Mouse (Mus musculus) C2C12 (cell line): Measurements from ENCODE around the gene Spata16. TPM values are rescaled to one million over a fixed set of nuclear protein-coding genes. Genes with fewer than 3 reads are reported as not detected.

Experiments
- H3K27me3 ChIP-seq: one replicate; pipeline ENCODE4 v1.6.1; 2011; ENCODE audit not compliant: control insufficient read depth, insufficient read depth, insufficient read length
- H3K36me3 ChIP-seq: one replicate; pipeline ENCODE4 v1.6.1; 2011; ENCODE audit not compliant: control insufficient read depth, insufficient read depth
- H3K4me3 ChIP-seq: one replicate; pipeline ENCODE4 v1.5.1; 2011; ENCODE audit warnings: mild to moderate bottlenecking, control low read depth; ENCODE audit not compliant: poor library complexity, insufficient read depth, severe bottlenecking
- H3K79me2 ChIP-seq: one replicate; pipeline ENCODE4 v1.6.1; 2011; ENCODE audit not compliant: control insufficient read depth, insufficient read depth
- H3K79me3 ChIP-seq: one replicate; pipeline ENCODE4 v1.6.1; 2011; ENCODE audit warnings: low read depth, control low read depth
- H3ac ChIP-seq: one replicate; pipeline ENCODE3; 2011; ENCODE audit warnings: low read depth; ENCODE audit not compliant: control insufficient read depth, insufficient read length
- CEBPB ChIP-seq: IDR thresholded peaks from one replicate; pipeline ENCODE4 v1.6.1; 2011; ENCODE audit warnings: low read depth, mild to moderate bottlenecking, control low read depth, moderate library complexity
- CTCF ChIP-seq: IDR thresholded peaks from one replicate; pipeline ENCODE4 v1.5.1; 2011; ENCODE audit not compliant: control insufficient read depth, insufficient read depth, insufficient read length
- FOSL1 ChIP-seq: IDR thresholded peaks from one replicate; pipeline ENCODE4 v1.8.0; 2011; ENCODE audit warnings: mild to moderate bottlenecking, low read length; ENCODE audit not compliant: poor library complexity, insufficient read depth, severe bottlenecking
- MAX ChIP-seq: IDR thresholded peaks from one replicate; pipeline ENCODE4 v1.6.1; 2011; ENCODE audit warnings: mild to moderate bottlenecking, control low read depth
- MYOD1 ChIP-seq: IDR thresholded peaks from one replicate; pipeline ENCODE4 v1.6.1; 2011; ENCODE audit warnings: low read depth; ENCODE audit not compliant: control insufficient read depth, insufficient read length
- MYOG ChIP-seq: IDR thresholded peaks from one replicate; pipeline ENCODE4 v1.6.1; 2011; ENCODE audit not compliant: control insufficient read depth, insufficient read length; ENCODE audit errors: extremely low read depth
- USF1 ChIP-seq: IDR thresholded peaks from one replicate; pipeline ENCODE4 v1.6.1; 2011; ENCODE audit warnings: low read depth, mild to moderate bottlenecking, control low read depth, moderate library complexity
- polyA plus RNA-seq: library from polyadenylated mRNA; unstranded; fragments of >200 nt; fragmentation: generic; extraction: Trizol; gene quantifications from one replicate; pipeline ENCODE4 v1.2.1, GENCODE M21; 2012; ENCODE audit warnings: missing spikeins

The Spata16 gene
- polyA plus RNA-seq, 1 experiment = not detected

DNA sequence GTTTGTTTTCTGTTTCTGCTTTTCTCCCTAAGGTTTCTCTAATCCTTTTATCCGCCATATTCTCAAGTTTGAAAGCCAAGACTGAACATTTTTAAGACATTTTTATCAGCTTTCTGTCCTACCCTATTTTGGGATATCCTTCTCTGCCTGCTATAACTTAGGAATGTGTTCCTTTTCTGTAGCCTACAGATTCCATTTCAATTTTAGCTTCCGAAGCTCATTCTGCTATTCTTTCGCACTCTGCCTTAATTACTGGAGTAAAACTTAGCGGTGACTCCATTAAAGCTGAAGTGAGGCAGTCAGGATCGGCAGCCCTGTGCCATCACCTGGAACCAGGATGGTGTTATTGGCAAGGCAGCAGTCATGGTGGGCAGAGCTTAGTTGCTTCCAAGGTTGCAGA, 178.3 kb downstream of the Spata16 start:
- Histone ChIP-seq H3K79me3 (no peaks in the 10 kb centered on the region), H3K4me3 (no peak overlapping the region), H3ac (no peak overlapping the region), H3K79me2 (no peaks in the 10 kb centered on the region), H3K36me3 (no peaks in the 10 kb centered on the region), H3K27me3 (no peaks in the 10 kb centered on the region)
- TF ChIP-seq MYOG (no peak), MYOD1 (no peak), USF1 (no peak), FOSL1 (no peak), MAX (no peak), CEBPB (no peak), CTCF (no peak)

DNA sequence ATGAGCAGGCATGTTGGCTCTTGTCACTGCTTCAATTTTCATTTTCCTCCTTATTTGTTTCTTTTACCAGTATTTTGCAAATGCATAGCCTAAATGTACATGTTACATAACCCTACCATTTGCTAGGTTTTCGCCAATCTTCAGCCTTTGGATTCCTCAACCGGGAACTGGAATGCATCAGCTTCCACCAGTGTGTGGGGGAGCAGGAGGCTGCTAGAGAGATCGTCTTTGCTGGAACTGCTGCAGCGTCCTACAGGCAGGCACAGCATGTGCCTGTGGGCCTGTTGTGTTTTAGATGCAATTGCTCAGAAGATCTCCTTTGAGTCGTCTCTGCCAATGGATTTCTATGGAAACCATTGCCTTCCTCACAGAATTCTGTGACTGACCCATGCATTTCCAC, 182.0 kb downstream of the Spata16 start:
- H3K36me3 ChIP-seq = no peaks in the 10 kb centered on the region
- TF ChIP-seq MYOD1 (no peak), FOSL1 (no peak), CEBPB (no peak), USF1 (no peak), MYOG (no peak), CTCF (no peak), MAX (no peak)
- no peaks in the 10 kb centered on the region for H3K27me3 ChIP-seq
- H3K79me2 ChIP-seq = no peaks in the 10 kb centered on the region
- H3K79me3 ChIP-seq = no peaks in the 10 kb centered on the region
- no peak overlapping the region for H3K4me3 ChIP-seq
- H3ac ChIP-seq = no peak overlapping the region

DNA sequence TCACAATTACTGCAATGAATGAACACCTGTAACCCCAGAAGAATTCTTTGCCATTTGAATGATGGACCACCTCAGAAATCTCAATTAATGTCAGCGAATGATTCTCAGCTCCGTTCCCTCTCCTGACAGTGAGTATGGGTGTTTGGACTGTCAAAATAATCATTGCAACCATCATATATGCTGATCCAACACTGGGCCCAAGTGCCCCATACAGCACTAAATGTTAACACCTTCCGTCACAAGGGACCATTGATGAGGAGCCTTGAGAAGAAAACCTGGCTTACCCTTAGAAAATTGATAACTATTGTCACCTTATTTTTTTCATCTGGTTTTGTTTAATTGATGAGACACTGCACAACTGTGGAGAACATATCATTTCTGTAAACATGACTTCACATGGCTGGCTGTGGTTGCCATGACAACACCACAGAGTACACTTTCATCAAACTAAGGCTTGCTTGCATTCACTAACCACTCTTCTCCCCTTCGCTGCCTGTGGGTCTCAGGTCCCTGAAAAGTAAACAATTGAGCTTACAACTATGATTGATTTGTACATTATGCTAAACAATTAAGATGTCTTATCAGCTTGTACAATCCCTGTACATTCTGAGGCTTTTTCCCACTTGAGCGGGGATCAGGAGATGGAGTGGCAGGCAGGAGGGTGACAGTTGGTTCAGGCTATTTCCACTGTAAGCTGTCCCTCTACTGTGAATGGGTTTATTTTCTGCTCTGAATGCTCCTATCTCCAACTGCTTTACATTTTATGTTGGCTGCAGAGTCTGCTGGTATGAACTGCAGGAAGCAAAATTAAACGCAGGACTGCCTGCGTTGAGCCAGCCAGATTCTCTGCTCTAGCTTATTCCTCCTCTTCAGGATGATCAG, 189.8 kb downstream of the Spata16 start:
- no peak overlapping the region for H3K4me3 ChIP-seq
- no peaks in the 10 kb centered on the region for H3K79me2 ChIP-seq
- H3K27me3 ChIP-seq = no peaks in the 10 kb centered on the region
- TF ChIP-seq USF1 = no peak
- TF ChIP-seq CTCF = no peak
- TF ChIP-seq CEBPB = no peak
- TF ChIP-seq MYOD1 = no peak
- TF ChIP-seq MAX = no peak
- TF ChIP-seq FOSL1 = no peak
- no peak for TF ChIP-seq MYOG
- H3K79me3 ChIP-seq = no peaks in the 10 kb centered on the region
- H3ac ChIP-seq = no peak overlapping the region
- H3K36me3 ChIP-seq = no peaks in the 10 kb centered on the region

DNA sequence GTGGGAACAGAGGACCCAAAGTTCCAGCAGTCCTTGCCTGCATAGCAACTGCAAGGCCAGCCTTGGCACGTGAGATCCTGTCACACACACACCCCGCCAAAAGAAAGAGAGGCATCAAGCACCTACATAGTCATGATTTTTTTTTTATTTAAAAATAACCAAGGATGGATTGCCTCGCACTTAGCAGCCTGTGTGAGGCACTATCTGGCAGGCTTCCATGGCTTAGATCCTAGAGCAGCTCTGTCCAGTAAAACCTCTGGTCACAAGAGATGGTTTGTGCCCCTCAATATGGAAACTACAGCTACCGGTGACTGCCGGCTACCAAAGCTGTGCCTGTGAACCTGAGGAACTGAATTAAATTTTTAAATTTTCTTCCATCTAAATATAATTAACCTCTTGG, 195.5 kb downstream of the Spata16 start:
- H3K27me3 ChIP-seq = no peaks in the 10 kb centered on the region
- H3K79me3 ChIP-seq = no peaks in the 10 kb centered on the region
- H3ac ChIP-seq = no peak overlapping the region
- no peaks in the 10 kb centered on the region for H3K79me2 ChIP-seq
- TF ChIP-seq MYOD1 = no peak
- no peak for TF ChIP-seq MYOG
- TF ChIP-seq FOSL1 = no peak
- TF ChIP-seq CEBPB = no peak
- no peak for TF ChIP-seq CTCF
- TF ChIP-seq MAX = no peak
- no peaks in the 10 kb centered on the region for H3K36me3 ChIP-seq
- no peak overlapping the region for H3K4me3 ChIP-seq

DNA sequence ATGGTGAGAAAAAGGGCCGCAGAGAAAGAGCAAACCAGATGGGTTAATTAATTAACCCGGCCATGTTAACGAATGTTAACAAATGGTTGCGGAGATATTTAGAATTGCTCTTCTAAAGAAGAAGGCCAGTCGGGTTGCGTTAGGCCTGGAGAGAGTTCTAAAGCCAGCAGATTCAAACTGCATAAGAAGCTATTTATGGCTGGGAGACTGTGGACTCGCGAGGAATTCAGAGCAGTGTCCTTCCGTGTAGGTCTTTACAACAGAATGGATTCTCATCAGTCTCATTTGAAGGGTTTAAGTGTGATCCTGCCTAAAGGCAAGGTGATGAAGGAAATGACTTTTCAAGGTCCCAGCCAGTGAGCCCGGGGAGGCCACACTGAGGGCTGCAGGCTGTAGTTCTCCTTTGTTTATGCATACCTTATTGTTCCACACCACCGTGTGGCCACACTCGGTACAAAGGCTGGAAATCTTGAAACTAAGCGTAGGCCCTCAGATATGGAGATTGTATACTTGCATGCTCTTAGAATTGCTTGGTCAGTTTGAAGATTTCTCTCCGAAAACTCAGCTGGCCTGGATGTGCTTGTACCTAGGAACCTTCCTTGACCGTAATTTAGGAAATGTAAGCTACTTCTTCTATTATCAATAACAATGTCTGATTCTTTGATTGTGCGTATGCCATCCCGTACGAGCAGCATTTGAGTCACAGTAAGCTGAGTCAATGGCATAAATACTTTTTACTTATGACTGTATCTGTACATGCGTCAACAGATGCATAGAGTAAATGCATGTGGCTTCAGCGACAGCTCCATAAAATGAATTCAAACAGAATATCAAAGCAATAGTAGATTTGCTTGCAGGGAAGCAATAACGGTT, 197.0 kb downstream of the Spata16 start:
- no peaks in the 10 kb centered on the region for H3K79me2 ChIP-seq
- TF ChIP-seq MYOG (no peak), MAX (no peak), MYOD1 (no peak), USF1 (no peak), CEBPB (no peak), CTCF (no peak), FOSL1 (no peak)
- no peak overlapping the region for H3ac ChIP-seq
- no peaks in the 10 kb centered on the region for H3K27me3 ChIP-seq
- no peaks in the 10 kb centered on the region for H3K79me3 ChIP-seq
- no peaks in the 10 kb centered on the region for H3K36me3 ChIP-seq
- H3K4me3 ChIP-seq = no peak overlapping the region
